Mouse (Mus musculus) forebrain, embryonic 13.5 days (tissue): Measurements from ENCODE around the gene Col8a1. TPM values are rescaled to one million over a fixed set of nuclear protein-coding genes. Genes with fewer than 3 reads are reported as not detected.

ENCODE experiments used
- ATAC-seq: fragments of 200-750 bp; cut with Nextera tagmentation; 2 replicates; pipeline ENCODE4 v1.8.0; 2017
- H3K27ac ChIP-seq: fragments of 300-500 bp; sonication (generic); 2 replicates; pipeline ENCODE4 v1.5.1; 2015; ENCODE audit warnings: inconsistent platforms, mild to moderate bottlenecking, moderate library complexity
- H3K27me3 ChIP-seq: fragments of 300-500 bp; sonication (generic); 2 replicates; pipeline ENCODE4 v1.6.1; 2015; ENCODE audit warnings: mild to moderate bottlenecking, inconsistent platforms
- H3K36me3 ChIP-seq: fragments of 300-500 bp; sonication (generic); 2 replicates; pipeline ENCODE4 v1.6.1; 2015; ENCODE audit warnings: mild to moderate bottlenecking, inconsistent platforms; ENCODE audit not compliant: poor library complexity, severe bottlenecking
- H3K4me1 ChIP-seq: fragments of 300-500 bp; sonication (generic); 2 replicates; pipeline ENCODE4 v1.6.1; 2015; ENCODE audit warnings: inconsistent platforms
- H3K4me2 ChIP-seq: fragments of 300-500 bp; sonication (generic); 2 replicates; pipeline ENCODE4 v1.6.1; 2015; ENCODE audit warnings: inconsistent platforms, mild to moderate bottlenecking, moderate library complexity
- H3K4me3 ChIP-seq: fragments of 300-500 bp; sonication (generic); 2 replicates; pipeline ENCODE4 v1.5.1; 2015; ENCODE audit warnings: mild to moderate bottlenecking, inconsistent platforms
- H3K9ac ChIP-seq: fragments of 300-500 bp; sonication (generic); 2 replicates; pipeline ENCODE4 v1.6.1; 2015; ENCODE audit warnings: mild to moderate bottlenecking, inconsistent platforms
- H3K9me3 ChIP-seq: fragments of 300-500 bp; sonication (generic); replicated peaks from 2 replicates; pipeline ENCODE4 v1.6.1; 2016; ENCODE audit warnings: inconsistent platforms
- WGBS: fragments of 180-500 bp; shearing (Covaris S2); methylation state at CpG from one replicate; pipeline ENCODE4 v1.1.7; 2015; 5-methylcytosine and 5-hydroxymethylcytosine counted together
- polyA plus RNA-seq: library from polyadenylated mRNA; unstranded; fragments of >200 nt; fragmentation: Nextera tagmentation; extraction: Ambion mirVana; gene quantifications from 2 replicates; pipeline ENCODE4 v1.2.1, GENCODE M21; 2015

Col8a1 gene
- polyA plus RNA-seq, 1 experiment from 2014 or later, result 1.0 TPM

GRCm38 (mm10) chr16:57580041-57580440, 174.5 kb downstream of the Col8a1 start:
- WGBS, result 78% methylated on average over 7 of the region's 7 CpGs
- H3K27ac ChIP-seq, result no peak overlapping the region
- no peak overlapping the region for H3K4me2 ChIP-seq
- peaks cover 6% of the 10 kb centered on the region; the same call in 1 of the 2 replicates for H3K4me1 ChIP-seq
- no peak overlapping the region for H3K4me3 ChIP-seq
- H3K27me3 ChIP-seq, result no peaks in the 10 kb centered on the region
- H3K9me3 ChIP-seq, result no peaks in the 10 kb centered on the region
- ATAC-seq, result no peak
- no peak overlapping the region for H3K9ac ChIP-seq
- no peaks in the 10 kb centered on the region for H3K36me3 ChIP-seq

- no peak for ATAC-seq
Measured at GRCm38 (mm10) chr16:57577519-57577918, 177.0 kb downstream of the Col8a1 start.

GRCm38 (mm10) chr16:57575764-57576388, 178.7 kb downstream of the Col8a1 start:
- no peaks in the 10 kb centered on the region for H3K9me3 ChIP-seq
- 61% methylated on average over 1 of the region's 1 CpGs for WGBS
- no peak overlapping the region for H3K9ac ChIP-seq
- H3K4me3 ChIP-seq, result no peak overlapping the region
- H3K27me3 ChIP-seq, result no peaks in the 10 kb centered on the region
- no peak overlapping the region for H3K27ac ChIP-seq
- H3K4me2 ChIP-seq, result no peak overlapping the region
- ATAC-seq, result peak; percentile 70; the same call in 1 of the 2 replicates
- H3K4me1 ChIP-seq, result peaks cover 6% of the 10 kb centered on the region; the same call in 1 of the 2 replicates
- H3K36me3 ChIP-seq, result no peaks in the 10 kb centered on the region

More at GRCm38 (mm10) chr16:57577519-57577918, 177.0 kb downstream of the Col8a1 start:
- Histone ChIP-seq H3K4me2 (no peak overlapping the region), H3K4me3 (no peak overlapping the region), H3K9ac (no peak overlapping the region), H3K9me3 (no peaks in the 10 kb centered on the region), H3K36me3 (no peaks in the 10 kb centered on the region), H3K4me1 (peaks cover 6% of the 10 kb centered on the region; the same call in 1 of the 2 replicates), H3K27me3 (no peaks in the 10 kb centered on the region), H3K27ac (no peak overlapping the region)
- 95% methylated on average over 1 of the region's 1 CpGs for WGBS

Other genes with a start within 250 kb of the Col8a1 start
- 43.9 and 45.2 TPM in 2 replicates for gene Cmss1, start 147.9 kb downstream of the Col8a1 start, polyA plus RNA-seq